Comparison of ENCODE assay signal across 12 mouse cellular contexts in the genomic region with DNA sequence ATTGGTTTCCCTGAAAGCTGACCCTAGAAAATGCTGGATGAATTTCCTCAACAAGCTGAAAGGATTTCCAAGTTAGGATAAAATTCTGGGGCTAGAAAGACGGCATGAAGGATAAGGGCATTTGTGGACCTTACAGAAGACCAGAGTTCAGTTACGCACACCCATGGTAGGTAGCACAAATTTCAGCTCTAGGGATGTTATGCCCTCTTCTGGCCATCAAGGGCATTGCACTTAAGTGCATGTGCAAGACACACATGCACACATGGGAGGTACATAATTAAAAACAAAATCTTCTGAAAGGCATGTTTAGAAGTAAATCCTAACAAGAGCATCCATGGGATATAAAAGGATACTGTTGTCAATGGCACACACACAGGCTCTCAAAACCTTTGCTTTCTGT. TPM values are rescaled to one million over a fixed set of nuclear protein-coding genes. Genes with fewer than 3 reads are reported as not detected.
DNase-seq lines count a peak whose midpoint lies in the region; ATAC-seq and TF ChIP-seq lines count a peak whose summit lies in the region.
"Had no signal": no experiment of that assay in that cellular context is flagged by ENCODE, and none has a peak within 500 bp of the region (broad histone marks: within the 10 kb centered on the region; RNA-seq: fewer than 3 reads in every experiment).

No protein-coding gene starts in this region.

- H3K4me2 ChIP-seq in forebrain, postnatal 0 days (ENCODE audit: low read depth), result no peak overlapping the region
- no peak overlapping the region for H3K4me2 ChIP-seq in forebrain, embryonic 12.5 days
- no peak overlapping the region for H3K4me2 ChIP-seq in liver, embryonic 12.5 days
- H3K4me2 ChIP-seq in midbrain, embryonic 11.5 days, result no peak overlapping the region
- H3K4me2 ChIP-seq: embryonic facial prominence, embryonic 13.5 days; stomach, embryonic 15.5 days had no signal

- no peak overlapping the region for H3K4me3 ChIP-seq in forebrain, postnatal 0 days (ENCODE audit: low read depth, low read length)
- no peak overlapping the region for H3K4me3 ChIP-seq in forebrain, embryonic 12.5 days (replicated peaks)
- H3K4me3 ChIP-seq in liver, embryonic 12.5 days, result no peak overlapping the region
- no peak overlapping the region for H3K4me3 ChIP-seq in midbrain, embryonic 11.5 days (ENCODE audit: low read depth, low read length)
- H3K4me3 ChIP-seq: embryonic facial prominence, embryonic 13.5 days; stomach, embryonic 15.5 days had no signal

- no peaks in the 10 kb centered on the region for H3K27me3 ChIP-seq in forebrain, postnatal 0 days (ENCODE audit: insufficient read depth, low read length)
- no peaks in the 10 kb centered on the region for H3K27me3 ChIP-seq in forebrain, embryonic 12.5 days
- no peaks in the 10 kb centered on the region; the same call in 1 of the 2 replicates for H3K27me3 ChIP-seq in liver, embryonic 12.5 days (replicated peaks)
- no peaks in the 10 kb centered on the region for H3K27me3 ChIP-seq in midbrain, embryonic 11.5 days (ENCODE audit: control insufficient read depth, insufficient read depth, low read length)
- H3K27me3 ChIP-seq: embryonic facial prominence, embryonic 13.5 days; stomach, embryonic 15.5 days had no signal

- no peak for DNase-seq in forebrain, postnatal 0 days
- DNase-seq in liver, result peak; percentile 38
- DNase-seq in T-cell, adult 2 months (ENCODE audit: low spot score), result peak; percentile 57
- DNase-seq in midbrain, embryonic 11.5 days (ENCODE audit: low spot score, missing footprints), result no peak
- DNase-seq in frontal cortex, adult 2 months (ENCODE audit: extremely low spot score in 1 of 2, low spot score in 1 of 2), result no peak

- H3K27ac ChIP-seq in forebrain, postnatal 0 days (ENCODE audit: low read depth, low read length), result no peak overlapping the region
- H3K27ac ChIP-seq in forebrain, embryonic 12.5 days, result no peak overlapping the region
- H3K27ac ChIP-seq in liver, embryonic 12.5 days, result no peak overlapping the region
- no peak overlapping the region for H3K27ac ChIP-seq in midbrain, embryonic 11.5 days (ENCODE audit: low read depth, low read length)
- H3K27ac ChIP-seq: embryonic facial prominence, embryonic 13.5 days; stomach, embryonic 15.5 days had no signal

- ATAC-seq in forebrain, postnatal 0 days, result no peak
- no peak for ATAC-seq in forebrain, embryonic 12.5 days (ENCODE audit: low FRiP score)
- ATAC-seq in liver, embryonic 12.5 days, result no peak
- ATAC-seq in megakaryocyte-erythroid progenitor cell, adult 5-6 weeks (replicated peaks; ENCODE audit: low FRiP score, low TSS enrichment, poor library complexity, severe bottlenecking), result peak; percentile 84
- no peak for ATAC-seq in midbrain, embryonic 11.5 days (ENCODE audit: low FRiP score)

- H3K9ac ChIP-seq in forebrain, postnatal 0 days, result no peak overlapping the region
- no peak overlapping the region for H3K9ac ChIP-seq in forebrain, embryonic 12.5 days
- no peak overlapping the region for H3K9ac ChIP-seq in liver, embryonic 12.5 days
- no peak overlapping the region for H3K9ac ChIP-seq in midbrain, embryonic 11.5 days (ENCODE audit: low read length)
- H3K9ac ChIP-seq: embryonic facial prominence, embryonic 13.5 days; stomach, embryonic 15.5 days had no signal

- H3K9me3 ChIP-seq in forebrain, postnatal 0 days (ENCODE audit: low read length), result no peaks in the 10 kb centered on the region
- no peaks in the 10 kb centered on the region for H3K9me3 ChIP-seq in forebrain, embryonic 12.5 days
- H3K9me3 ChIP-seq in liver, embryonic 12.5 days (replicated peaks), result no peaks in the 10 kb centered on the region
- no peaks in the 10 kb centered on the region for H3K9me3 ChIP-seq in midbrain, embryonic 11.5 days (ENCODE audit: control insufficient read depth, low read length)
- H3K9me3 ChIP-seq: embryonic facial prominence, embryonic 13.5 days; stomach, embryonic 15.5 days had no signal

- TF ChIP-seq CTCF in forebrain, postnatal 0 days (IDR thresholded peaks at IDR 0.05; ENCODE audit: low read depth), result peak; percentile 63

- WGBS in forebrain, postnatal 0 days, result 92% methylated on average over 2 of the region's 2 CpGs
- 86% methylated on average over 2 of the region's 2 CpGs for WGBS in forebrain, embryonic 12.5 days
- 52% methylated on average over 2 of the region's 2 CpGs for WGBS in liver, embryonic 12.5 days (ENCODE audit: insufficient replicate concordance)
- 88% methylated on average over 2 of the region's 2 CpGs for WGBS in midbrain, embryonic 11.5 days

- H3K36me3 ChIP-seq in forebrain, postnatal 0 days (ENCODE audit: insufficient read depth), result no peaks in the 10 kb centered on the region
- no peaks in the 10 kb centered on the region for H3K36me3 ChIP-seq in forebrain, embryonic 12.5 days (replicated peaks)
- no peaks in the 10 kb centered on the region for H3K36me3 ChIP-seq in liver, embryonic 12.5 days
- H3K36me3 ChIP-seq in midbrain, embryonic 11.5 days (ENCODE audit: control insufficient read depth, insufficient read depth, low read length), result no peaks in the 10 kb centered on the region
- H3K36me3 ChIP-seq: embryonic facial prominence, embryonic 13.5 days; stomach, embryonic 15.5 days had no signal

- H3K4me1 ChIP-seq in forebrain, postnatal 0 days (ENCODE audit: insufficient read depth), result no peaks in the 10 kb centered on the region
- peaks cover 9% of the 10 kb centered on the region for H3K4me1 ChIP-seq in forebrain, embryonic 12.5 days
- H3K4me1 ChIP-seq in liver, embryonic 12.5 days, result no peaks in the 10 kb centered on the region
- no peaks in the 10 kb centered on the region for H3K4me1 ChIP-seq in midbrain, embryonic 11.5 days (ENCODE audit: control insufficient read depth, insufficient read depth, low read length)
- H3K4me1 ChIP-seq: stomach, embryonic 15.5 days had no signal

RNA-seq across cellular contexts. Expression of a gene that starts 54.6 kb away (rescaled TPM):
- total RNA-seq in forebrain, postnatal 0 days (2014; rRNA removed), result 0.05 and 0.15 TPM in 2 replicates
- polyA plus RNA-seq in forebrain, postnatal 0 days (2015; fragmentation: Nextera tagmentation; extraction: Ambion mirVana), result 0.12 and 0.24 TPM in 2 replicates
- polyA plus RNA-seq in forebrain, embryonic 12.5 days (2016; fragmentation: Nextera tagmentation; extraction: Ambion mirVana), result 0.09 and 0.17 TPM in 2 replicates
- polyA plus RNA-seq in liver, embryonic 12.5 days (2016; fragmentation: Nextera tagmentation; extraction: Ambion mirVana), result 0.06 TPM in 1 of 2 replicates, not detected in the other
- not detected in 2 replicates for total RNA-seq in megakaryocyte-erythroid progenitor cell, adult 5-6 weeks (2014; fragmentation: Nextera tagmentation)
- total RNA-seq in megakaryocyte-erythroid progenitor cell, adult 5-6 weeks (2017), result not detected in 2 replicates
- polyA plus RNA-seq in midbrain, embryonic 11.5 days (2014; fragmentation: Nextera tagmentation; extraction: Ambion mirVana), result 0.14 and 0.16 TPM in 2 replicates
- polyA plus RNA-seq in frontal cortex, adult 2 months (2012; rRNA removed), result 0.19 and 0.22 TPM in 2 replicates
- total RNA-seq: gastrocnemius, adult 8-10 months had no signal
- polyA plus RNA-seq: embryonic facial prominence, embryonic 13.5 days; hindbrain, embryonic 11.5 days had no signal

Comparison
In these comparisons a context has a peak if more than half of its experiments do, and no peak if none do; other contexts are left out.
1. DNase-seq: peak in liver (single experiment) and T-cell, adult 2 months (single experiment); none in forebrain, postnatal 0 days (single experiment), midbrain, embryonic 11.5 days (single experiment) and frontal cortex, adult 2 months (0 of 2).